Mouse (Mus musculus) lung, postnatal 25 days (tissue): ENCODE measurements around the gene Naa80.
A peak's percentile ranks its signal among the peaks of the same experiment; 100 is the strongest.
"Not testable (repeated sequence)": the region's sequence is repeated elsewhere in the genome, so short reads cannot be mapped to it uniquely, and the experiment has no call there.

Experiments used
- DNase-seq: peaks from one replicate; pipeline ENCODE4 v3.0.0; 2022; ENCODE audit warnings: low spot score

Naa80 gene

DNA sequence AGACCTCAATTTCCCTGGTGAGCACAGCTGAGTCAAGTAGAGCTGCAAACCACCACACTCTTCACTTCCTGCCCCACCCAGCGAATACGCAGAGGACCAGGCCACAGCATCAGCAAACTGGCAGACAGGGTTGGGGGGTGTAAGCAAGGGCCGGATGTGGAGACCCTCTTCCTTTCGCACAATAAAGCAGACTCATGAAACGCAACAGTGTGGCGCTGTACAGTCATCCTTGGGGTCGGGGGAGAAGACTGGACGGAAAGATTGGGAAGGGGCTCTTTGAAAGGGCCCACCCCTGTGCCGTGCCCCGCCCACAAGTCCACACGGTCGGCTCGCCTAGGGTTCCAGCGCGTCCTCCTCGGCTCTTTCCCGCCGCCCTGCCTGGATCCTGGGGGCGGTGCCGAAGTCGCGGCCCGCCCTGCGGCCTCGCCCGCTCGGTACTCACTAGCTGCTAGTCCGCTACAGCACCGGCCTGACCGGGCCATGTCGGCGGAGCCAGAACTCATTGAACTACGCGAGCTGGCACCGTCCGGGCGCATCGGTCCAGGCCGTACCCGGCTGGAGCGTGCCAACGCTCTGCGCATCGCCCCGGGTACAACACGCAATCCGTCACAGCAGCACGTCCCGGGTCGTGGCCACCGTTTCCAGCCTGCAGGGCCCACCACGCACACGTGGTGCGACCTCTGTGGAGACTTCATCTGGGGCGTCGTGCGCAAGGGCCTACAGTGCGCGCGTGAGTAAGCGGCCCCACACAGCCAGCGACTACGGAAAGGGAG, 27.4 kb upstream of the Naa80 start, which contains the start of gene Rassf1:
Gene Rassf1 (plus strand): TSS at position 439 of the 773 bp plus-strand sequence.
- peak; percentile 66 for DNase-seq

DNA sequence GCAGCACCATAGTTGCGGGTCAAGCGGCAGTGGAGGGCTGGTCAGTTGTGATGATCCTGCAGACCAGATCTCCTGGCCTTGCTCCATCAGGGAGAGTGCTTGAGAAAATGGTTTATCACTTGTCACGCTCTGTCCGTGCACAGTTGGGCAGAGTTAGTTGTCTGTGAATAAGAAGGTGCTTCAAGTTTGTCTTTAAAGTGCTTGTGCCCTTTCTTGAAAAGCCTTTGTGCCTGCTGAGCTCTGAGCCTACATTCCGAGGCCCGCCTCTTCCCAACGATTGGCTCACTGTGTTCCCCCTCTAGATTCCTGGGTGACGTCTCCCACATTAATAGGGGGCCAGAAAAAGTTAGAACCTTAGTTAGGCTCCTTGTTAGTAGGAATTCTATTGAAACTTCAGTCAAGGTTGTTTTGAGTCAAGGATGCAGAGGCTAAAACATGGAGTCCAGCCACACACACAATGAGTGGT, 26.8 kb upstream of the Naa80 start:
- DNase-seq, result no peak

DNA sequence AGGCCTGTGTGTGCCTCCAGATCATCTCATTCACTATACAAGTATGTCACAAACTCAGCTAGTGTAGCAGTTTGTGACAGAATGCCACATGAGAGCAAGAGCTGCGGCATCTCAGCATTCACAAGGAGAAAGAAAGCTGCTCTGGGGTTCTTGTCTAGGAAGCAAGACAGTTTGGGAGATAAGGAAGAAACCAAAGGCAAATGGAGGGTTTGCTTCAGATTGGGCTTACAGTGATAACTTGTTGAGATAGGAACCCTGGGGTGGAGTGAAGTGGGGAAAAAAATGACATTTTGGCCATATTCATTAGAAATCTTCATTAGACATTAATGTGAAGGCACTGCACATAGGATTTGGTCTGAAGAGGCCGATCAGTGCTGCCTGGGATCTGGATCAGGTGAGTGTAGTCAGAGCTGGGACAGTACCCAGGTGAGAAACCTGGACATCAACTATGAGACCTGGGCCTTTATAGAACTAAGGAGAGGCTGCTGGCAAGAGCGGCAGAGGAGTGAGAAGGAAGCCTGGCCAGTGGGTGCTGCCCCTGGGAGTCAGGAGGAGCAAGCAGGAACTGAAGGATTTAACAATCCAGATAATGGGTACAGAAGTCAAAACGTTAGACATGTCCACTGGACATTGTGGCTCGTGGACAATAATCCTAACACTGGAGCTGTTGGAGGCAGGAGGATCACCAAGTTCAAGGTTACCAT, 25.8 kb upstream of the Naa80 start:
- no peak for DNase-seq

DNA sequence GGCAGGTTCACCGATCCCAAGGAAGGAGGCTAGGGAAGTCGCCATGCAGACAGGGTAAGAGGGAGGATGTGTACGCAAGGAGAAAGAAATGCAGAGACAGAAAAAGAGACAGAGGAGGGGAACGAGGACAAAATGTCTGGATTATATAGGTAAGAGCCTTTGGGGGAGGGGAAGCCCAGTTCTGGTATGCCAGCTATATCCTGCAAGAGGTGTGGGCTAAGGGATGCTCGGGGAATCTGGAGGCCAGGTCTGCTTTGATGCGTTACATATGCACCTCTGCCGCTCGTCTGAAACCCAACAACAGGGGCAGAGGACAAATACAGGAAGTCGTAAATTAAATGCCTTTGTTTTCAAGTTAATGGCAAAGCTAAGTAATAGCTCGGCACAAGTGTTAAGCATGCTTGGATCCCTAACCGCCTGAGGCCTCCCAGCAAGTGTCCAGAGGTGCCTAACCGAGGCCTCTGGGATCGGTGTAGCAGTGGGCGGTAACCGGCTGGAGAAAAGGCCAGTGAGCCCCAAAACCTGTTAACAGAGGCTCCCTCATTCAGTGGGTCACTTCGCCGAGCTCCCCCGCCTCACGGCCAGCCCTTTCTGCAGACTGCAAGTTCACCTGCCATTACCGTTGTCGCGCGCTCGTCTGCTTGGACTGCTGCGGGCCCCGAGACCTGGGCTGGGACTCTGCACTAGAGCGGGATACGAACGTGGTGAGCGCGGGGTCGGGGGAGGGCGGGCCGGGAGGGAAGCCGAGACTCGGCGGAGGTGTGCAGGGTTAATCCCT, 25.0 kb upstream of the Naa80 start:
- DNase-seq, result no peak

DNA sequence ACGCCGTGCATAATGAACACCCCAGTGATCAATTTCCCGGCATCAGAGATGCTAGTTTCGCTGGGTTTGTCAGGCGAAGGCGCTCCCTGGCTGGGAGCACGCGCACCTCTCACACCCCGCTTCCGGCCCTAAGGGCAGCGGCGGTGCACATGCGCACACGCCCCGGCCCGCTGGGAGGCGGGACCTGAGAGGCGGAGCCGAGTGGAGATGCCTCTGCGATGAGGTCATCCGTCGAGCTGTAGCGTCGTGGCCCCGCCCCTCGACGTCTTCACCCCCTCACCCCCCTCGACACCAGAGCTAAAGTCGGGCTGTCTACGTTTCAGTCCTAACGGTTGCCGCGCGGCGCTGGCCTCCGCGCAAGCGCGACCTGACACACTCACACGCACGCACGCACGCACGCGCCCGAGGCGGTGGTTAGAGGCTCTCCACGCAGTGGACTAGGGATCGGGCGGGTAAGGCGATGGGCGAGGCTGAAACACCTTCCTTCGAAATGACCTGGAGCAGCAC, 24.3 kb upstream of the Naa80 start:
- peak; percentile 95 for DNase-seq

DNA sequence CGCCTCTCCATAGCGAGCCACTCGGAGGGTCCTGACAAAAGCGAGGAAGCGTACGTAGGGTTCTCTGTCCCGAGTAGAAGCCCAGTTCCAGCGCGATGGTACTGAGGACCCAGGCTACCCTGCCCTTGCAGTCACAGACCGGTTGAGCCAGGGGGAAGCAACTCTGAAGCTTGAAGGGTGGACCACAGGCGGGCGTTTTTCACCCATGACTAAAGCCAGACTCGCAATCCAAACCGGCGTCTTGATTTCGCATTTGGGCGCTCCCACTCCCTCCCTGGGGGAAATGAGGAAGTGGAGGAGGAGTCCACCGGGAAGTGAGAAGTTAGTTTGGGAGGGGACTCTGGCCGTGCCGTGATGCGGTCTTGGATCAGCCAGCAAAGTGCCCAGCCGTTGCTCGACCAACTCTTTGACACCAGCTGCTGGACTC, 23.6 kb upstream of the Naa80 start:
- peak; percentile 82 for DNase-seq

DNA sequence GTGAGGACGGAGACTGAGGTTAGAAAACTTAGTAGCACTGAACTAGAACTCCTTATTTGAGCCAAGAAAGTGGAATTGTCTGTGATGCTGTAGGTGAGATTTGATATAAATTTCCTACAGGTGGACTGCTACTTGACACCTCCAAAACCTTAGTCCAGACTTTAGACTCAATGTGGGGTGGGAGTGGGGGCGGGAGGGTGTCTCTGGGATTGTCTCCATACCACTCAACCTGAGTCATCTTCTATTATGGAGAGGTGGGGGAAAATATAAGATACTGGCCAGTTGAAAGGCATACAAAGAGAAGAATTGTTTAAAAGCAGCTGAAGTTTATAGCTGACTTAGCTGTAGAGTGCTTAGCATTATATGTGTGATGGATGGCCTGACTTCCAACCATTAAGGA, 23.0 kb upstream of the Naa80 start:
- DNase-seq, result no peak

DNA sequence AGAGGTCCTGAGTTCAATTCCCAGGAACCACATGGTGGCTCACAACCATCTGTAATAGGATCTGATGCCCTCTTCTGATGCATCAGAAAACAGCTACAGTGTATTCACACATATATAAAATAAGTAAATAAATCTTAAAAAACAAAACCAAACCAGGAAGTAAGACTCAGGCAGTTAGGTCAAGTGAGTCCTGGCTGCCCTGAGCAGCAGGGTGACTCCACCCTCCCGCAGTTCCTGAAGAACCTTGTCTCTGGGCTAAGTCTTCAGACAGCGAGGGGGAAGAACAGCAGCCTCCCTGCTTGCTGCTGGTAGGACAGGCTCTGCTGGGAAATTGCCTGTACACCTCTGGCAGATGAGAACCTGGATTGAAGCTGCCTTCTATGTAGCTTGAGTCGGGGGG, 22.3 kb upstream of the Naa80 start:
- DNase-seq, result no peak

DNA sequence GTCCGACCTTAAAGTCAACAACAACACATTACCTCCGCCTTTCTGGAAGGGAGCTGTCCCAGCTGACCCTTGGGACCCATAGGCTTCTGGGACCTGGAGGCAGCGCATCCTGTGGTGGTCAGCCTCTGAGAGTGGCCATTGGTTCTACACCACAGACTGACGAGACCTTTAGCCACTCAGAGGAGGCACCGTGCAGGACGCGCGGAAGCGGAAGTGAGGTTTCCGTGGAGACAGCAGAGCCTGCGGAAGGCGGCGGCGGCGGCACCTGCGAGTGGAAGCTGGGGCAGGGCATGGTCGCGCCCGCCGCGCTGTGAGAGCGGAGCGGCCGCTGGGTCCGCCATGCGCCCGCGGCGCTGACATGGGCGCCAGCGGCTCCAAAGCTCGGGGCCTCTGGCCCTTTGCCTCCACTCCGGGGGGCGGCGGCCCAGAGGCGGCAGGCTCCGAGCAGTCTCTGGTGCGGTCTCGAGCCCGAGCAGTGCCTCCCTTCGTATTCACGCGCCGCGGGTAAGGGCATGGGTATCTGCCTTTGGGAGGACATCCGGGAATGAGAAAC, 15.6 kb upstream of the Naa80 start, which contains the start of gene Tusc2:
Gene Tusc2 (plus strand): TSS at position 227 of the 553 bp plus-strand sequence.
- peak; percentile 98 for DNase-seq

DNA sequence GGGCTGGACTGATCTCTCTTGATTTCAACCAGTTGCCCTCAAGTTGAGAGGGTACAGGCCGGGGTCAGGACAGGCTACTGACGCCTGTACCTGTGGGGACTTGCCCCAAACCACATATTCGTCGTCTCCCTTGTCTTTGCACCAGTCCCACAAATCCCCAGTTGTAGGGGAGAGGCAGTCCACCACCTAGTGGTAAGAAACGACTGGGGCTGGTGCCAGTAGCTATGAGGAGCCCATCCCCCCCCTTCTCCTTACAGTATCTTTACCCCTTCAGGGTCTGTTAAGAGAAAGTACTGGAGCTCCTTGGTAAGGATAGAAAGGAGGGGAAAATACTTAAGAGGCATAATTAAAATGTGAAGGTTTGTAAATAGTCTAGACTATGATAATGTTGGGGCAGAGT, 13.1 kb upstream of the Naa80 start:
- not testable (repeated sequence) for DNase-seq

DNA sequence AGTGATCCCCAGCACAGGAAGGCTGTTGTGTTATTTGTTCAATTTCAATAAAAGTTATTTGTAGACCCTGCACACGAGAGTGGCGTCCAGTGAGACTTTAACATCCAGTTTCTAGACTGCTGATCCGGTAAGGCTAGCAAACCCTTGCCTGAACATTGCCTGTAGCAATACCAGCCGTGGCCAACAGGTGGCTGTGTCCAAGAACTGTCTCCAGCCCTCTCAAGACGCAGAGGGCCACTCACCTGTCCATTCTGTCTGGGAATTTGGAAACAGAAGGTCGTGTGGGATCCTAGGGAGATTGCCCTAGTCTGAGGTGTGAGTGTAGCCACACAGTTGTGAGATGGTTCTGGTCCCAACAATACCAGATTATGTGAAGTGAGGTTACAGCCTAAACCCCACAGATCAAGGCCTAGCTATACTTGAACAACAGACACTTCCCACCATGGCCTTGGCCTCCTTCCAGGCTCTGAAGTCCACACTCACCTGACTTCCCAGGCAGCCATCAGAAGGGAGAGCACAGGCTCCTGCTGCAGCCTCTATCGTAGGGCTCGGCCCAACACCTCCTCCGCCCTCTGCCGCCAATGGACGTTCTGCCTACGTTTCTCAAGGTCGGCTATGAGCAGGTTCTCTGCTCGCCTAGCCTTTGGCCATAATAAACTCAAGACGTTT, 12.5 kb upstream of the Naa80 start:
- peak; percentile 92 for DNase-seq

DNA sequence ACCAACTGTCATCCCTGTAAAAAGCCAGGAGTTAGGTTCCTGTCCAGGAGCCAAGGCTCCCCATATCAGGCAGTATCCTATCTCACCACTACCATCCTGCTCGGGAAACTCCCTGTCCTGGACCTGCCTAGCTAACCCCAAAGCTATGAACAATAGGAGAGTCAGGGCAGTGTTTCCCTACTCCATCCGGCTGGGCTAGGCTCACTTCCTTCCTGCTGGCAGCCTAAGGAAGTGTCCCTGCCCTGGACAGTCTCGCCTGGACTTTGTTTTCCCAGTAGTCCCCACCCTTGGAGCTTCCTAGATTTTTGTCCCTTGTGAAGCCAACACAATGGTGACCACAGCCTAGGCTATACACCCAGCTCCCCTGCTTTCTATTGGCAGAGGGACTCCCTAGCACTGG, 11.8 kb upstream of the Naa80 start:
- DNase-seq, result peak; percentile 86

DNA sequence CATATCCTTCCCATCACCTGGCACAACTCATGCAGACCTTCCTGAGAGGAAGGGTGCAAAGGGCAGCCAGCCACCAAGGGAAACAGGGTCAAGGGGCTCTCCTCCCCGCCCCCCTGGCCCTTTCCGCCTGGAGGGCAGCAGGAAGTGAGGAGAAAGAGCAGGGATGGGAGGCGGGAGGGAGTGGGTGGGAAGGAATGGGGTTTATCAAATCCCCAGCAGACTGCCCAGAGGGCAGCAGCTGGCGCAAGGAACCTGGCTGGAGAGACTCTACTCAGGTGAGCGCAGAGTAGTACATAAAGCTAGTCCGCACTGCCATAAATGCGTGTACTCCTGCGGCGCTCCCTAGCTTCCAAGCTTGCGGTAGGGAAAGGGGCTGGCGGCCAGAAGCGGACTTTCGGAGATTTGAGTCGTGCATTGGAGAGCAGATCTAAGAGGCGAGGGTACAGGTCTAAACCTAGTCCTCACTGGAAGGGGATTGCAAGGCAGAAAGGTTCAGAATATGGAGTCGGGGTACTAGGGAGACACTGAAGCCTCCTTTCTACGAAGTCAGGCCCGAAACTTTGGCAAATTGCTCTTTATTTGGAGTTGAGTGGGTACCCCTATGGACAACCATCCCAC, 10.9 kb upstream of the Naa80 start, which contains the start of gene Hyal2:
Gene Hyal2 (plus strand): TSS at position 244 of the 618 bp plus-strand sequence.
- DNase-seq, result peak; percentile 62

DNA sequence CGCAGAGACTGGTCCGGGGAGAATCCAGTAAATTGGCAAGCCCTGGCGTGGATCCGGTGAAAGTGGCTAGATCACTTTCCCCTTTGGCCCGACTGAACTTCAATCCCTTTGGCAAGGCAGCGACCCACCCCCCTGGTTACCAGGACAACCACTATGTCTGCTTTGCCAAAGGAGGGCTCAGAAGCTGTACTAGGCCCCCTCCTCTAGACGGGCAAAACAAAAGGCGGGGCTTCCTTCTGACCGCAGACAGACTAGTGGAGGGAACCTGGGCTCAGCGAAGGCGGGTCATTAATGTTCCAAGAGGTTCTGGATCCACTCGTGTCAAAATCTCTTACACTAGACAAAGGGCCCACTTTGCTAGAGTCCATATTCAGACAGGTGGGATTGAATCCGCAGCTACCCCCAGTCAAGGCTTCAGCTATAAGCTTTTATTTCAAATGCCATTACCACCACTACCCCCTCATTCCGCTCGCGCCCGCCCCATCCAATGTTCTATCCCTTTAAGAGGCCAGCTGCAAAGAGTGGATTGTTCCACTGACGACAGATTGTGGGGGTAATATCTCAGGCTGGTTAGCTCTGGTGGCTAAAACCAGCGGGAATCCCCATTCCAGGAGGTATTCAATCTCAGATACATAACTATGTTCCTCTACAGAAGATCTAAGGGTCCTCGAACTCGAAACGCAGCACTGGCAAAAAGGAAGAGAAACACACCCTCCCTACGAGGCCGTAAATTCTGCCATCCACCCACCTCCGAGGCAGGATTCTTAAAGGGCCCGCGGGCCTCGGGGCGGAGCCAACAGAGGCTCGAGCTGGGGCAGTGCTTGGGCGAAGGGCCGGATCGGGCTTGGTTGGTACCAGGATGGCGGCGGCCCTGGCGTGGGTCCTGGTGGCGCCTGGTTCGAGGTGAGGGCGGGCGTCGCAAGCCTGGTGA, 10.1 kb upstream of the Naa80 start:
- DNase-seq, result peak; percentile 91

DNA sequence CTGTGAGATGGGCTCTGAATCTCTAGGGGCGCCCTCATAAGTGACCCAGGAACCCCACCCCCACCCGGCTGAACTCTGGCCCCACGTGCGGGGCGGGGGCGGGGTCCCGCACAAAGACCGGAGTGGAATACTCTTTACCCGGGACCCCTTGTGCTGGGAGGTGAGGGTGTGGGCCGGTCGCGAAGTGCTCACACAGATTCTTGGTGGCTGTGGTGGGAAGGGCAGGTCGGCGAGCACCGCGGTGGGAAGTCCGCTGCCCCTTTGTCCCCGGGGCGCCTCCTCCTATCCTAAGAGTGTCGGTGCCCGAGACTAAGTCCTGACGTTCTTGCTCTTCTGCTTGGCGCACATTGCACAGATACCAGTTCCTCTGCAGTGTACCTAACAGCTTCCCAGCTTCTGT, 9.4 kb upstream of the Naa80 start:
- DNase-seq, result no peak

DNA sequence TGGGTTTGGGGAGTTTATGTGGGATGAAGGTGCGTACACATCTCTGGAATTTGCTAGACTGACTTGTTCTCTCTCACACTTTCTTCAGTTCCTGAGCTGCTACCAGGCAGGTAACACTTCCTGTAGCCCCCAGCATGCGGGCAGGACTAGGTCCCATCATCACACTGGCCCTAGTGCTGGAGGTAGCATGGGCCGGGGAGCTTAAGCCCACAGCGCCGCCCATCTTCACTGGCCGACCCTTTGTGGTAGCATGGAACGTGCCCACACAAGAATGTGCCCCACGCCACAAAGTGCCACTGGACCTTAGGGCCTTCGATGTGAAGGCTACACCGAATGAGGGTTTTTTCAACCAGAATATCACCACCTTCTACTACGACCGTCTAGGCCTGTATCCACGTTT, 8.7 kb upstream of the Naa80 start:
- DNase-seq, result no peak

DNA sequence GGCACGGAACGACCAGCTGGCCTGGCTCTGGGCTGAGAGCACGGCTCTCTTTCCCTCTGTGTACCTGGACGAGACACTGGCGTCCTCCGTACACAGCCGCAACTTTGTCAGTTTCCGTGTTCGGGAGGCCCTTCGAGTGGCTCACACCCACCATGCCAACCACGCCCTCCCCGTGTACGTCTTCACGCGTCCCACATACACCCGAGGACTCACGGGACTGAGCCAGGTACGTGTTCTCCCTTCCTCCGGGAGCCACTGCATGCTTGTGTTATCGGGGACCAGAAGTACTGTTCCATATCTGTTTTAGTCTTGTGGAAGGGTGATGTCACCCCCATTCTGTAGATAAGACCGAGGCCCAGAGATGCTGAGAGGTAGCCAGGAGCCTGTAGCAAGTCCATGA, 7.8 kb upstream of the Naa80 start:
- DNase-seq, result no peak

DNA sequence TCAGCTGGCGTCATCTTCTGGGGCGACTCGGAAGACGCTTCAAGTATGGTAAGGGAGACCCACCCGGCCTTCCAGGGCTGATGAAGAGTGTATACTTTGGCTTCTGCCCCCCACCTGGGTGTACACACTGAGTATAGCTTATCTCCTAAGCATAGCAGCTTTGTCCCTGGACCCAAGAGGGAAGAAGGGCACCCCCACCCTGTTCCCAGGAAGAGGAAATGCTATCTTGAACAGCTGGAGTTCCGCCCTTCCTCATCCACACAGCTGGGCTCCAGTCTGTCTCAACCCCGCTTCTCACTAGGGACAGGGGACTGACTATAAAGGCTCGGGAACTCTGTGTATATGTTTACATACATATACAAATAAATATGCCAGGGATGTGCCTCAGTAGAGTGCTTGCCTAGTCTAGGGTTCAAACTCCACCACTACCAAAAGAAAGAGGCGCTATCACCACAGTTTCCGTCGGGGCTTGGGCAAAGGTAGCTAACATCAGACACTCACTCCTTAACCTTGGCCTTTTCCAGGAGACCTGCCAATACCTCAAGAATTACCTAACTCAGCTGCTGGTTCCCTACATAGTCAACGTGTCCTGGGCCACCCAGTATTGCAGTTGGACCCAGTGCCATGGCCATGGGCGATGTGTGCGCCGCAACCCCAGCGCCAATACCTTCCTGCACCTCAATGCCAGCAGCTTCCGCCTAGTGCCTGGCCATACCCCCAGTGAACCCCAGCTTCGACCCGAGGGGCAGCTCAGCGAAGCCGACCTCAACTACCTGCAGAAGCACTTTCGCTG, 7.0 kb upstream of the Naa80 start:
- DNase-seq, result peak; percentile 63

DNA sequence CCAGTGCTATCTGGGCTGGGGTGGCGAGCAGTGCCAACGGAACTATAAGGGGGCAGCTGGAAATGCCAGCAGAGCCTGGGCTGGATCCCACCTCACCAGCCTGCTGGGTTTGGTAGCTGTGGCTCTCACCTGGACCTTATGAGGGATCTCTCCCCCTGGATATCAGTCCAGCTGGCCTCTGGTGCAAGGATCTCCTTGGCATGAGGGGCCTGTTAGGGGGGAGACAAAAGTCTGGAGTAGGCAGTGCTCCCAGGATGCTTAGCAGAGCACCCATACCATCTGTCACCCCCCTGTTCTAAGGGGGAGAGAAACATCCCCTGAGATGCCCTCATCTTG, 6.4 kb upstream of the Naa80 start:
- no peak for DNase-seq
